Mouse (Mus musculus) midbrain, embryonic 14.5 days (tissue): Measurements from ENCODE around the gene Prtn3. TPM values are rescaled to one million over a fixed set of nuclear protein-coding genes. Genes with fewer than 3 reads are reported as not detected.
A peak's percentile ranks its signal among the peaks of the same experiment; 100 is the strongest.

Source experiments
- ATAC-seq: fragments of 200-750 bp; cut with Nextera tagmentation; 2 replicates; pipeline ENCODE4 v1.8.0; 2017; ENCODE audit warnings: moderate number of reproducible peaks, moderate library complexity; ENCODE audit not compliant: low FRiP score, low TSS enrichment
- DNase-seq: peaks from one replicate; pipeline ENCODE4 v3.0.0-alpha.2; 2015
- H3K27ac ChIP-seq: fragments of 300-500 bp; sonication (generic); replicated peaks from 2 replicates; pipeline ENCODE4 v1.5.1; 2014; ENCODE audit warnings: mild to moderate bottlenecking, low read depth, low read length, moderate library complexity
- H3K27me3 ChIP-seq: fragments of 300-500 bp; sonication (generic); 2 replicates; pipeline ENCODE4 v1.6.1; 2014; ENCODE audit warnings: low read length, control low read depth, mixed read lengths; ENCODE audit not compliant: control insufficient read depth, insufficient read depth
- H3K36me3 ChIP-seq: fragments of 300-500 bp; sonication (generic); 2 replicates; pipeline ENCODE4 v1.6.1; 2014; ENCODE audit warnings: low read length, control low read depth; ENCODE audit not compliant: control insufficient read depth, insufficient read depth
- H3K4me1 ChIP-seq: fragments of 300-500 bp; sonication (generic); 2 replicates; pipeline ENCODE4 v1.6.1; 2014; ENCODE audit warnings: mild to moderate bottlenecking, antibody characterized with exemption, low read length, control low read depth; ENCODE audit not compliant: control insufficient read depth, insufficient read depth
- H3K4me2 ChIP-seq: fragments of 300-500 bp; sonication (generic); 2 replicates; pipeline ENCODE4 v1.6.1; 2014; ENCODE audit warnings: mild to moderate bottlenecking, low read length, moderate library complexity
- H3K4me3 ChIP-seq: fragments of 300-500 bp; sonication (generic); replicated peaks from 2 replicates; pipeline ENCODE4 v1.5.1; 2014; ENCODE audit warnings: low read depth, low read length
- H3K9ac ChIP-seq: fragments of 300-500 bp; sonication (generic); replicated peaks from 2 replicates; pipeline ENCODE4 v1.6.1; 2014; ENCODE audit warnings: mild to moderate bottlenecking, low read length, moderate library complexity
- H3K9me3 ChIP-seq: fragments of 300-500 bp; sonication (generic); 2 replicates; pipeline ENCODE4 v1.6.1; 2016; ENCODE audit warnings: low read length, control low read depth, mixed read lengths; ENCODE audit not compliant: control insufficient read depth
- WGBS: fragments of 180-500 bp; shearing (Covaris S2); extraction: QIAGEN DNeasy Blood & Tissue Kit; methylation state at CpG from one replicate; pipeline ENCODE4 v1.1.7; 2014; 5-methylcytosine and 5-hydroxymethylcytosine counted together
- polyA plus RNA-seq: library from polyadenylated mRNA; unstranded; fragments of >200 nt; fragmentation: Nextera tagmentation; extraction: Ambion mirVana; gene quantifications from 2 replicates; pipeline ENCODE4 v1.2.1, GENCODE M21; 2014

Prtn3 gene
- polyA plus RNA-seq, 1 experiment from 2014 or later = 14.9 TPM

DNA sequence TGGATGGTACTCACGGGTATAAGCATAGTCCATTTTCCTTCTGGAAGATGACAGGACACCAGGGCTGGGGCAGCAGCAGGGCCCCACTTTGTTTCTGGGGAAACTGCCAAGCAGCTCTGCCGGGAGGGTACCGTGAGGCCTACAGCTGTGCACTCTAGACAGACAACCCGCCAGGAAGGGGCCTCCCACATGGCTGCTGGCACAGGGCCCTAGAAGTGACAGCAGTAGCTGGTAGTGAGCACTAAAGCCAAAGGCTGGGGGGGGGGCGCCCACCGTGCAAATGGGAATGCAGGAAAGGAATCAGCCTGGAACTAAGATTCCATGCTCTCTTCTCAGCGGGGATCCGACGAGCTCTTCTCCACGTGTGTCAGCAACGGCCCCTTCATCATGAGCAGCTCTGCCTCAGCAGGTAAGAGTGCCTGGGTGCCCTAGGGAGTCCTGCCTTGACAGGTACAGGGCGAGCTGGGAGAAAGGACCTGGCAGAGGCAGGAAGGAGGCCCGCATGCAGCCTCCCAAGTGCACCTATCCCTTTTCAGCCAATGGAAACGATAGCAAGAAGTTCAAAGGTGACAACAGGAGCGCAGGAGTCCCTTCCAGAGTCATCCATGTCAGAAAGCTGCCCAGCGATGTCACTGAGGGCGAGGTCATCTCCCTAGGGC is 15.7 kb upstream of the Prtn3 start:
- 53% methylated on average over 17 of the region's 17 CpGs for WGBS
- no peaks in the 10 kb centered on the region for H3K9me3 ChIP-seq
- 0 out of 2 replicates have a peak overlapping the region, but pooled peaks have one; percentile 38 for H3K27ac ChIP-seq
- H3K4me1 ChIP-seq = peaks cover 33% of the 10 kb centered on the region
- H3K9ac ChIP-seq = 0 out of 2 replicates have a peak overlapping the region, but pooled peaks have one; percentile 4
- 0 out of 2 replicates have a peak overlapping the region, but pooled peaks have one; percentile 5 for H3K4me3 ChIP-seq
- no peak for ATAC-seq
- peak; percentile 81 for DNase-seq
- peaks cover 63% of the 10 kb centered on the region for H3K36me3 ChIP-seq
- no peaks in the 10 kb centered on the region for H3K27me3 ChIP-seq
- peak overlapping the region; percentile 93 for H3K4me2 ChIP-seq

DNA sequence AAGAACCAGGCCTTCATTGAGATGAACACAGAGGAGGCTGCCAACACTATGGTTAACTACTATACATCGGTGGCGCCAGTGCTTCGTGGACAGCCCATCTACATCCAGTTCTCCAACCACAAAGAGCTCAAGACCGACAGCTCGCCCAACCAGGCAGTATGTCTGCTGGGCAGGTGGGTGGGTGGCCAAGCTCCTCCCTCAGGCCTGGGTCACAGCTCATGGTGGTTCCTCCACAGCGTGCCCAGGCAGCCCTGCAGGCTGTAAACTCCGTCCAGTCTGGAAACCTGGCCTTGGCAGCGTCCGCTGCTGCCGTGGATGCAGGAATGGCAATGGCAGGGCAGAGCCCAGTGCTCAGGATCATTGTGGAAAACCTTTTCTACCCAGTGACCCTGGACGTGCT is 15.2 kb upstream of the Prtn3 start:
- Histone ChIP-seq H3K9me3 (no peaks in the 10 kb centered on the region), H3K36me3 (peaks cover 65% of the 10 kb centered on the region), H3K27ac (no peak overlapping the region), H3K4me1 (peaks cover 31% of the 10 kb centered on the region), H3K4me3 (no peak overlapping the region), H3K27me3 (no peaks in the 10 kb centered on the region), H3K4me2 (no peak overlapping the region), H3K9ac (no peak overlapping the region)
- ATAC-seq (no peak), DNase-seq (no peak)
- 87% methylated on average over 11 of the region's 11 CpGs for WGBS

DNA sequence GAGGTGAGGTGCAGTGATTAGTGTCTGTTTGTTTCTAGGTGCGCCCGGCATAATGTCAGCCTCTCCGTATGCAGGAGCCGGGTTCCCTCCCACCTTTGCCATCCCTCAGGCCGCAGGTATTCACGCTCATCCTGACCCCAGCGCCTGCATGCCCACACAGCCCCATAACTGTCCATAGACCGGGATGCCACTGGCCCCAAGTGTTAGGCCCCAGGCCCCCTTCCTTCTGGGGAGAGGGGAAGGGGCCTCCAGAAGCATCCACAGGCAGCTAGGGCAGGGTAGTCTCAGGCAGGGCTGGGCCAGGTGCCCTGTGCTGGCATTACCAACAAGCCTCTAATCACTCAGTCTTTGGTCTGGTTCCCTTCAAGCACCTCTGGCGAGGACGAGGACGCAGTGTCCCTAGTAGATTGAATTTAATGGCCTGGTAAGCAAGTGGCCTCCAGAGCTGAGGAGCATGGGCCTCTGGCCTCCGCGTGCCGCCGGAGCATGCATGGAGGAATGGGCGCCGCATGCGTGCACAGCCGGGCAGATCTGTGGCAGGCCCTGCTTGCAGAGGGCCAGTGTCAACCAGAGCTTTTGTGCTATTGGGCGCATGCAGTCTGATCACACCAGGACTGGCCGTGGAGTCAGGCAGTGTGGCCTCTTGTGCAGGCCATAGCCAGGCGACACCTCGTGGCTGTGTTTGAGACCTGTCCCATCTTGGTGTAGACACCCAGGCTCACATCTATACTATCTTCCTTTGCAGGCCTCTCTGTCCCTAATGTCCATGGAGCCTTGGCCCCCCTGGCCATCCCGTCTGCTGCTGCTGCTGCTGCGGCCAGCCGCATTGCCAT is 14.0 kb upstream of the Prtn3 start:
- Histone ChIP-seq H3K9me3 (no peaks in the 10 kb centered on the region), H3K27me3 (no peaks in the 10 kb centered on the region), H3K4me1 (peaks cover 31% of the 10 kb centered on the region), H3K27ac (no peak overlapping the region), H3K4me2 (no peak overlapping the region), H3K36me3 (peaks cover 77% of the 10 kb centered on the region), H3K9ac (no peak overlapping the region), H3K4me3 (no peak overlapping the region)
- DNase-seq (no peak), ATAC-seq (no peak)
- 92% methylated on average over 26 of the region's 26 CpGs for WGBS

DNA sequence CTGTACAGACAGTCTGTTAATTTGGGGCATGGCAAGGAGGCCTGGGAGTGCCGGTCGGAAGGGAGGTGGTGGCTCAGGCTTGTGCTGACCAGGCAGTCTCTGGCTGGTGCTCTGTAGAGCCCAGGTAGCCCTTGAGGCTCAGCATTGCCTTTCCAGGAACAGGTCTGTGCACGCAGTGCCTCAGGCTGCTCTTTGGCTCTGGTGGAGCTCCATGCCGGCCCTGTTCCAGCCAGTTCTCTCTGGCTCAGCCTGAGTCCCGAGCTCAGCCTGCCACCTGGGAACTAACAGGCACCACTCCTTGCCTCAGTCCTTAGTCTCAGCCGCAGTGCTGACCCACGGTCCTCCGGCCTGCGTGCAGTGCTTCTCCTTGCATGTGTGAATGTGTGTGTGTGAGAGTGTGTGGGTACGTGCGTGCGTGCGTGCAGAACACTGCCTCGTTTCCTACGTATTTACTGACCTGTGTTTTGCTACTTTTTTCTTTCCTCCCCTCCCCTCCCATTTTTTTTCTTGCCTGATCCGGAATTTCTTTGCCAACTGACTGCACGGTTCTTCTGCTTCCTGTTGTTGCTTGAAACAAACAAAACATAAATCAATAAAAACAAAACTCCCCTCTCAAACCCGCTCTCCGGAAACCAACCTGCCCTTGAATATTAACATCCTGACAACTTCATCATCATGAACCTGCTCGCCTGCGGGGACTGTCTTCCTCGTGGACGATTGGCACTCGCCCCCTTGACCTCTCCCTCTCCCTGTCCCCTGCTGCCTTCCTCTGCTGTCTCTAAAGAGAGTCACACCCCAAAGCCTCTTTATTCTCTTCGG is 12.8 kb upstream of the Prtn3 start:
- DNase-seq (no peak), ATAC-seq (no peak)
- Histone ChIP-seq H3K4me1 (peaks cover 21% of the 10 kb centered on the region), H3K27ac (0 out of 2 replicates have a peak overlapping the region, but pooled peaks have one; percentile 5), H3K9ac (no peak overlapping the region), H3K27me3 (no peaks in the 10 kb centered on the region), H3K36me3 (peaks cover 88% of the 10 kb centered on the region), H3K4me3 (no peak overlapping the region), H3K9me3 (no peaks in the 10 kb centered on the region), H3K4me2 (no peak overlapping the region)
- WGBS = 78% methylated on average over 25 of the region's 25 CpGs

DNA sequence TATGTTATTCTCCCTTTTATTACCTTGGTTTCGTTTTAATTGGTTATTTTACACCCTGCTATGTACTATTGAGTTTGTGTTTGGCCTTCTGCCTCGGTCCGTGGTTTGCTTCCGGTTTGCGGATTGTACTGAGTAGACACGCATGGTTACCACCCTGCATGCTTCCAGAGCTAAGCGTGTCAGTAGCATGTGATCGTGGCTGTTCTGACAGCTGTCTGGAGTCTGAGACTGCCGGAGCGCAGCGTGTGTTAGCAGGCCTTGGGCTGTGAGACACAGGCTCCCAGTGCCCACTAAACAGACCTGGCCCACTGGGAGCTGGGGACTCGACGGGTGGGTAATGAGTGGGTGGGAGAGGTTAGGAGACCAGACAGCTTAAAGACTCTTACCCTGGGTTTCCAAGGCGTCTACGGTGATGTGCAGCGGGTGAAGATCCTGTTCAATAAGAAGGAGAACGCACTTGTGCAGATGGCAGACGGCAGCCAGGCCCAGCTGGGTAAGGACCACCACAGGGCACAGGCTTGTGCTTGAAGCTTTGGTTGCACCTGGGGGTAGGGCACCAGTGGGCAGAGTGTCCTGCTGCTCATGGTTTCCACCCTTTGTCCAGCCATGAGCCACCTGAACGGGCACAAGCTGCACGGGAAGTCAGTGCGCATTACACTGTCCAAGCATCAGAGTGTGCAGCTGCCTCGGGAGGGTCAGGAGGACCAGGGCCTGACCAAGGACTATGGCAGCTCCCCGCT is 12.1 kb upstream of the Prtn3 start:
- H3K9me3 ChIP-seq = no peaks in the 10 kb centered on the region
- H3K4me2 ChIP-seq = no peak overlapping the region
- 0 out of 2 replicates have a peak overlapping the region, but pooled peaks have one; percentile 32 for H3K27ac ChIP-seq
- DNase-seq = no peak
- no peaks in the 10 kb centered on the region for H3K27me3 ChIP-seq
- peaks cover 90% of the 10 kb centered on the region for H3K36me3 ChIP-seq
- no peak overlapping the region for H3K9ac ChIP-seq
- peaks cover 14% of the 10 kb centered on the region for H3K4me1 ChIP-seq
- no peak overlapping the region for H3K4me3 ChIP-seq
- WGBS = 84% methylated on average over 23 of the region's 23 CpGs
- no peak for ATAC-seq

DNA sequence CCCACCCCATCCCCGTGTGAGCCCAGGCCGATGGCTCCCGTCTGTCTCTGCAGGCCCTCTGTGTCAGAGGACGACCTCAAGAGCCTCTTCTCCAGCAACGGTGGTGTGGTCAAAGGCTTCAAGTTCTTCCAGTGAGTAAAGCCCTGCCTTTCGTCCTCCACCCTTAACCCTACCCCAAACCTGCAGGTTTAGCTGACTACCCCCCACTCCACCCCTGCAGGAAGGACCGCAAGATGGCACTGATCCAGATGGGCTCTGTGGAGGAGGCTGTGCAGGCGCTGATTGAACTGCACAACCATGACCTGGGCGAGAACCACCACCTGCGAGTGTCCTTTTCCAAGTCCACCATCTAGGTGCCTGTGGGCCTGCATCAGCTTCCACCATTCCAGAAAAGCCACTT is 11.4 kb upstream of the Prtn3 start:
- DNase-seq = no peak
- H3K4me3 ChIP-seq = no peak overlapping the region
- H3K4me2 ChIP-seq = no peak overlapping the region
- ATAC-seq = no peak
- H3K9ac ChIP-seq = no peak overlapping the region
- no peak overlapping the region for H3K27ac ChIP-seq
- H3K4me1 ChIP-seq = peaks cover 6% of the 10 kb centered on the region; the same call in 1 of the 2 replicates
- H3K9me3 ChIP-seq = no peaks in the 10 kb centered on the region
- H3K27me3 ChIP-seq = no peaks in the 10 kb centered on the region
- peaks cover 89% of the 10 kb centered on the region for H3K36me3 ChIP-seq
- 78% methylated on average over 10 of the region's 10 CpGs for WGBS

DNA sequence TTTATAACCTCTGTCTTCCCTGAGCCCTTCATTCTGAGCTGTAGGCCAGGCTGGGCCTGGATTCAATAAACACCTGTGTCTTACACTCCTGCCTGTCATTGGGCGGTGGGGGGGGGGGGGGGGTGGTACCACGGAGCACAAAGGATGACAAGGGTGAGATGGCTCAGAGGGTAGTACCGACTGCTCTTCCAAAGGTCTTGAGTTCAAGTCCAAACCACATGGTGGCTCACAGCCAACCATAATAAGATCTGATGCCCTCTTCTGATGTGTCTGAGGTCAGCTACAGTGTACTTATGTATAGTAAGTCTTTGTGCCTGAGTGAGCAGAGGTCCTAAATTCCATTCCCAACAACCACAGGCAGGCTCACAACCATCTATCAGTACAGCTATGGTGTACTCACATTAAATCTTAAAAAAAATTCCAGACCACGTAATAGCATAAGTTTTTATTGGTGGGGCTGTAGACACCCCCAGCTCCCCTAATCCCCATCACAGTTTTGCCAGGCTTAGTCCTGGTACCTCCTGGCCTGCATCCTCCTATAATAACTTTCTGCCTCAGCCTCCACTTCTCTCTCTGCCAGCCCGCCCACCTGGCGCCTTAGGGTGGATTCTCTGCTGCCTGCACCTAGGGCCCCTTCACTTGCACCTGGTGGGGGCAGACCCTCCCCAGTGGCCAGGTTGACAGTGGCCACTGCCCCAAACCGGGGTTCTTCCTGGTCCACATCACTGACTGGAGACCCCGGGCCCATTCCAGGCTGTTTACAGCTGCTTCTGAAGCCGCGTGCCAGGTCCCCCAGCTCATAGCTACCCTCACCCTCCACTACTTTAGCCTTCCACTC is 9.7 kb upstream of the Prtn3 start:
- no peak overlapping the region; the same call in 1 of the 2 replicates for H3K9ac ChIP-seq
- peak overlapping the region; percentile 41; the same call in 1 of the 2 replicates for H3K27ac ChIP-seq

More for the DNA sequence above, 9.7 kb upstream of the Prtn3 start:
- ATAC-seq = no peak
- no peak overlapping the region for H3K4me3 ChIP-seq
- H3K4me2 ChIP-seq = no peak overlapping the region
- H3K4me1 ChIP-seq = 0 out of 2 replicates have a peak, but pooled peaks cover 5% of the 10 kb centered on the region
- no peak for DNase-seq
- no peaks in the 10 kb centered on the region for H3K27me3 ChIP-seq
- H3K9me3 ChIP-seq = no peaks in the 10 kb centered on the region
- H3K36me3 ChIP-seq = peaks cover 83% of the 10 kb centered on the region
- WGBS = 61% methylated on average over 10 of the region's 10 CpGs
